Mouse (Mus musculus): ENCODE measurements around the gene Enpp3.

DNA sequence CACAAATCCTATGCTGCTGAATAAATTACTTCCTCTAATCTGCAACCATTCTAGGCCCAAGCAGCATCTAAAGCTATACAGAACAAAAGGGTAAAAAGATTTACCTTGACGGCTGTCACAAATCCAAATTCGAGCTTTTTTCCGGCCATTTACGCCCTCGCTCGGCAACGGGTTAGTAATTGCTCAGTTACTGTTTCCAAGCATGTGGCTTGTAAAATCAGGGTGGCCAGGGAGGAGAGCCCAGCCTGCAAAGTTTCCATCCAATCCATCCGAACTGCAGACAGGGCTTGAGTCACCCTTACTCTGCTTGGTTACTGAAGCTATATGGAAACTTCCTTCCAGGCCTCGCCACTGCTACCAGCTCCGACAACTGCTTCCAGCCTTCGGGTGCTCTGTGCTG, 74.9 kb downstream of the Enpp3 start:
- TF ChIP-seq CTCF (IDR thresholded peaks at IDR 0.05; ENCODE audit: low read depth, low read length): no peak
- no peak for TF ChIP-seq POLR2A (IDR thresholded peaks at IDR 0.05; ENCODE audit: extremely low read depth, insufficient read depth, low read length)
